Mouse (Mus musculus) erythroblast, embryonic 14.5 days (primary cell): ENCODE data around the gene Tead3.

Experiments used
- GATA1 ChIP-seq: IDR thresholded peaks from 2 replicates; pipeline ENCODE4 v1.6.1; 2012; ENCODE audit warnings: low read length, inconsistent platforms, mixed read lengths
- TAL1 ChIP-seq: IDR thresholded peaks from 3 replicates; pipeline ENCODE4 v1.6.1; 2012; ENCODE audit warnings: low read length, inconsistent platforms, mixed read lengths

GRCm38 (mm10) chr17:28368449-28368848 lies 17.8 kb upstream of the Tead3 start:
- TF ChIP-seq GATA1: no peak
- no peak for TF ChIP-seq TAL1
